ENCODE assay signal across 32 mouse cellular contexts in the genomic region with DNA sequence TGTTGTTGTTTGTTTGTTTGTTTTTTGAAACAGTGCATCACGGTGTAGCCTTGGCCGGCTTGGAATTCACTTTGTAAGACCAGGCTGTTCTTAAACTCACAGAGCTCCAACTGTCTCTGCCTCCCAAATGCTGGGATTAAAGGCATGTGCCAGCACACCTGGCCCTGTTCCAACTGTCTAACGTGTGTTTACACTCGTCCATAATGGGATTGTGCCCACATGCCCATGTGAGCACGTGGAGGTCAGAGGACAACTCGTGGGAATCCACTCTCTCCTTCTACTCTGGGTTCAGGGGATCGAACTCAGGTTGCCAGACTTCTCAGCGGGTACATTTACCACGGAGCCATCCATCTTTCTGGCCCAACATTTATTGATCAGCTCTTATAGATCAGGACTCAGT. TPM values are rescaled to one million over a fixed set of nuclear protein-coding genes. Genes with fewer than 3 reads are reported as not detected.
"Had no signal": no experiment of that assay in that cellular context is flagged by ENCODE, and none has a peak within 500 bp of the region (broad histone marks: within the 10 kb centered on the region; RNA-seq: fewer than 3 reads in every experiment).

No protein-coding gene starts in this region.

- DNase-seq: left cerebral cortex, postnatal 4 days; liver; liver, embryonic 13.5 days; liver, postnatal 0 days; lung, adult 18-20 months; lung, adult 2 months; lung, embryonic 14.5 days; lung, postnatal 14 days; lung, postnatal 36 days; lung, postnatal 4 days; midbrain, embryonic 14.5 days had no signal

- H3K36me3 ChIP-seq: limb, embryonic 10.5 days; limb, embryonic 12.5 days; limb, embryonic 13.5 days; limb, embryonic 15.5 days; liver, embryonic 12.5 days; liver, embryonic 13.5 days; liver, embryonic 15.5 days; lung, embryonic 15.5 days; midbrain, embryonic 12.5 days; midbrain, embryonic 13.5 days; midbrain, embryonic 15.5 days; neural tube, embryonic 12.5 days; neural tube, embryonic 13.5 days had no signal

- ATAC-seq: liver, embryonic 12.5 days; liver, postnatal 0 days; lung, postnatal 0 days; midbrain, embryonic 13.5 days; midbrain, embryonic 15.5 days; midbrain, embryonic 16.5 days had no signal

- H3K4me2 ChIP-seq: limb, embryonic 12.5 days; limb, embryonic 13.5 days; limb, embryonic 15.5 days; liver, embryonic 12.5 days; liver, embryonic 13.5 days; liver, embryonic 15.5 days; lung, embryonic 14.5 days; lung, embryonic 15.5 days; midbrain, embryonic 12.5 days; midbrain, embryonic 13.5 days; midbrain, embryonic 15.5 days; neural tube, embryonic 12.5 days; neural tube, embryonic 13.5 days had no signal

- H3K4me3 ChIP-seq: left cerebral cortex, adult 2 months; limb, embryonic 10.5 days; limb, embryonic 12.5 days; limb, embryonic 13.5 days; limb, embryonic 15.5 days; liver, embryonic 12.5 days; liver, embryonic 13.5 days; liver, embryonic 15.5 days; lung, embryonic 15.5 days; megakaryocyte, embryonic 14.5 days; midbrain, embryonic 12.5 days; midbrain, embryonic 13.5 days; midbrain, embryonic 15.5 days; myocyte; neural tube, embryonic 12.5 days; neural tube, embryonic 13.5 days had no signal

- H3K4me1 ChIP-seq: limb, embryonic 10.5 days; limb, embryonic 12.5 days; limb, embryonic 13.5 days; limb, embryonic 15.5 days; lung, embryonic 15.5 days; midbrain, embryonic 12.5 days; midbrain, embryonic 13.5 days; midbrain, embryonic 15.5 days had no signal

- H3K9ac ChIP-seq: limb, embryonic 12.5 days; limb, embryonic 13.5 days; limb, embryonic 15.5 days; liver, embryonic 12.5 days; liver, embryonic 13.5 days; liver, embryonic 14.5 days; liver, embryonic 15.5 days; liver, postnatal 0 days; lung, embryonic 14.5 days; lung, embryonic 15.5 days; midbrain, embryonic 12.5 days; midbrain, embryonic 13.5 days; midbrain, embryonic 15.5 days; neural tube, embryonic 12.5 days; neural tube, embryonic 13.5 days had no signal

- H3K9me3 ChIP-seq: limb, embryonic 10.5 days; limb, embryonic 12.5 days; limb, embryonic 15.5 days; liver, embryonic 12.5 days; liver, embryonic 13.5 days; liver, embryonic 15.5 days; lung, embryonic 15.5 days; midbrain, embryonic 12.5 days; midbrain, embryonic 13.5 days; midbrain, embryonic 15.5 days; neural tube, embryonic 12.5 days; neural tube, embryonic 13.5 days had no signal

- H3K27ac ChIP-seq: left cerebral cortex, adult 2 months; limb, embryonic 10.5 days; limb, embryonic 12.5 days; limb, embryonic 13.5 days; limb, embryonic 15.5 days; liver, embryonic 12.5 days; liver, embryonic 13.5 days; liver, embryonic 14.5 days; liver, embryonic 15.5 days; lung, embryonic 15.5 days; macrophage; midbrain, embryonic 12.5 days; midbrain, embryonic 13.5 days; midbrain, embryonic 15.5 days; neural tube, embryonic 12.5 days; neural tube, embryonic 13.5 days had no signal

- H3K27me3 ChIP-seq: limb, embryonic 12.5 days; limb, embryonic 13.5 days; limb, embryonic 15.5 days; liver, embryonic 15.5 days; lung, embryonic 15.5 days; midbrain, embryonic 12.5 days; midbrain, embryonic 13.5 days; midbrain, embryonic 15.5 days; neural tube, embryonic 12.5 days; neural tube, embryonic 13.5 days had no signal

RNA-seq across cellular contexts. Expression of gene Phospho1, which starts 8.9 kb away (rescaled TPM):
- polyA plus RNA-seq: limb, embryonic 10.5 days; limb, embryonic 12.5 days; lung, embryonic 14.5 days; midbrain, embryonic 12.5 days; midbrain, embryonic 13.5 days; midbrain, embryonic 15.5 days; midbrain, postnatal 0 days; neural tube, embryonic 11.5 days; neural tube, embryonic 12.5 days; neural tube, embryonic 13.5 days had no signal
